Mouse (Mus musculus): ENCODE results near the gene Cox19. TPM values are rescaled to one million over a fixed set of nuclear protein-coding genes. Genes with fewer than 3 reads are reported as not detected.

The Cox19 gene
- polyA plus RNA-seq, 1 experiment from 2014 or later = 91.8 TPM

DNA sequence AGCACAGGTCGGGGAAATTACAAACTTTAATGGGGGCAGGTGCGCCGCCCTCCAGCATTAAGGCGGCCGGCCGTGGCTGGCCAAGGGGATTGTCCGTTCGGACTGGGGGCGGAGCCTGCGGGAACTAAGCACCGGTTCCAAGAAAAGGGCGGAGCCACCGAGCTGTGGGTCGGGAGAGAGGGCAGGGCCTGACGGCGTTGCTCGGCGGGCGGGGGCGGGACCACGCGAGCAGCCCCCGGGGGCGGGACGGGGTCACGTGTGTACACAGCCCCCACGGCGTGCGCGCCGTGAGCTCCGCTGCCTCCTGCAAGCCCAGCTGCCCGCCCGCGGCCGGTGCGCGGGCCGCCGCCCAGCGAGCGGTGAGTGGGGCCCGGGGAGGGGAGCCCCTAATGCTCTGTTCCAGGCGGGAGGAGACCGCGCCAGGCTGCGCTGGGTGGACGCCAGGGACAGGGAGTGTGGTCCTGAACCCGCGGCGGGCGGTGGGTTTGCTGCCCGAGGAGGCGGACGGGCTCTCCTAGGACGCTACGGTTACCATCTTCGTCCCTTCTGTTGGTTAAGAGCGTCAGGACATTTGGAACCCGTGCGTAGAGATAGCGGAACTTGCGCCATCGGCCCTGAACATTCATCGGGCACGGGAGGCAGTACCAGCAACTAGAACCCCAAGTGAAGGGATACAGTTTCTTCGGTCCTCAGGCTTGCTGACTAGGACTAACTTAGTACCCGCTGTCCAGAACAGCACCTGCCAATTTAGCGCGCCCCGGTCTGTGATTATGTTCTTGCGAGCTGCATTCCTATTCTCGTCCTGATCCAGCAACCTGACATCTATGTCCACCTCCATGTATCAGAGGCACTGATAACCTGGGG is 29.4 kb upstream of the Cox19 start:
- no peaks in the 10 kb centered on the region for H3K27me3 ChIP-seq (ENCODE audit: control insufficient read depth, insufficient read depth, low read length)
- H3K4me1 ChIP-seq (ENCODE audit: control insufficient read depth in 2 of 2, insufficient read depth in 2 of 2, low read length in 2 of 2) = peaks cover 71 to 88% of the 10 kb centered on the region in 2 experiments
- H3K9ac ChIP-seq (ENCODE audit: low read length) = peak overlapping the region; percentile 89
- no peaks in the 10 kb centered on the region for H3K9me3 ChIP-seq (ENCODE audit: control insufficient read depth, low read length)
- peak overlapping the region; percentile 93 to 95 for H3K27ac ChIP-seq (replicated peaks in 1 of 2; ENCODE audit: control insufficient read depth in 1 of 2, insufficient read depth in 1 of 2, low read depth in 2 of 2, low read length in 2 of 2)
- H3K36me3 ChIP-seq (ENCODE audit: control insufficient read depth, insufficient read depth, low read length) = no peaks in the 10 kb centered on the region
- H3K4me3 ChIP-seq (ENCODE audit: control insufficient read depth in 1 of 2, insufficient read depth in 1 of 2, low read depth in 1 of 2, low read length in 2 of 2) = peak overlapping the region; percentile 69 to 80
- ATAC-seq (ENCODE audit: insufficient number of reproducible peaks, insufficient read depth, low FRiP score, low read depth) = peak; percentile 78
- under 1% methylated on average over 50 of the region's 73 CpGs for WGBS
- peak overlapping the region; percentile 86 for H3K4me2 ChIP-seq (ENCODE audit: low read length)

DNA sequence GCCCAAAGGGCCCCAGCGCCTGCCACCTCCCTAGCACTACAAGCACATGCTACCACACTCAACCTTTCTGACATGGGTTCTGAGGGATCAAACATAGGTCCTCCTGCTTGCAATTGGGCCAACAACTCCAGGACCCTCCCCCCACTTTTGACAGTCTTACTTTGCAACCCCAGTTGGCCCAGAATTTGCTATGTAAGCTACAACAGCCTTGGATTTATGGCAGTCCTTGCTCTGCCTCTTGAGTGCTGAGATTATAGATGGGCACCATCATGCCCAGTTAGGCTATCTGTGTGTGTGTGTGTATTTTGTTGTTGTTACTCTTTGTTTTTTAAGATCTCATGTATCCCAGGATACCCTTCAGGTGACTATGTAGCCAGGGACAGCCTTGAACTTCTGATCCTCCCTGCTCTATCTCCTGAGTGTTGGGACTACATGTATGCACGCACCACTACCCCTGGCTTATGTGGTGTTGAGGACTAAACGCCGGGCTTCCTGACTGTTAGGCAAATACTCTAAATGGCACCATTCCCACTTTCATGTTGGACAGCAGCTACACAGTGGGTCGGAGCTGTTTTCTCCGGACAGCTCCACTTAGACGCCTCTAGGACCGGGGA is 28.7 kb upstream of the Cox19 start:
- Histone ChIP-seq H3K4me3 (ENCODE audit: control insufficient read depth in 1 of 2, insufficient read depth in 1 of 2, low read depth in 1 of 2, low read length in 2 of 2) (peak overlapping the region; percentile 69 to 80), H3K9me3 (ENCODE audit: control insufficient read depth, low read length) (no peaks in the 10 kb centered on the region), H3K36me3 (ENCODE audit: control insufficient read depth, insufficient read depth, low read length) (no peaks in the 10 kb centered on the region), H3K27ac (replicated peaks in 1 of 2; ENCODE audit: control insufficient read depth in 1 of 2, insufficient read depth in 1 of 2, low read depth in 2 of 2, low read length in 2 of 2) (peak overlapping the region; percentile 93 to 95), H3K9ac (ENCODE audit: low read length) (peak overlapping the region; percentile 89), H3K4me2 (ENCODE audit: low read length) (peak overlapping the region; percentile 86), H3K27me3 (ENCODE audit: control insufficient read depth, insufficient read depth, low read length) (no peaks in the 10 kb centered on the region), H3K4me1 (ENCODE audit: control insufficient read depth in 2 of 2, insufficient read depth in 2 of 2, low read length in 2 of 2) (peaks cover 69 to 81% of the 10 kb centered on the region in 2 experiments)
- 19% methylated on average over 8 of the region's 8 CpGs for WGBS
- ATAC-seq (ENCODE audit: insufficient number of reproducible peaks, insufficient read depth, low FRiP score, low read depth) = no peak

GRCm38 (mm10) chr5:139378986-139379629 is 27.9 kb upstream of the Cox19 start:
- Histone ChIP-seq H3K4me2 (ENCODE audit: low read length) (peak overlapping the region; percentile 86), H3K9me3 (ENCODE audit: control insufficient read depth, low read length) (no peaks in the 10 kb centered on the region), H3K4me3 (ENCODE audit: control insufficient read depth in 1 of 2, insufficient read depth in 1 of 2, low read depth in 1 of 2, low read length in 2 of 2) (no peak overlapping the region), H3K36me3 (ENCODE audit: control insufficient read depth, insufficient read depth, low read length) (no peaks in the 10 kb centered on the region), H3K9ac (ENCODE audit: low read length) (peak overlapping the region; percentile 89), H3K27ac (replicated peaks in 1 of 2; ENCODE audit: control insufficient read depth in 1 of 2, insufficient read depth in 1 of 2, low read depth in 2 of 2, low read length in 2 of 2) (peak overlapping the region; percentile 93 to 95), H3K27me3 (ENCODE audit: control insufficient read depth, insufficient read depth, low read length) (no peaks in the 10 kb centered on the region), H3K4me1 (ENCODE audit: control insufficient read depth in 2 of 2, insufficient read depth in 2 of 2, low read length in 2 of 2) (peaks cover 62 to 73% of the 10 kb centered on the region in 2 experiments)
- 15% methylated on average over 21 of the region's 21 CpGs for WGBS
- ATAC-seq (ENCODE audit: insufficient number of reproducible peaks, insufficient read depth, low FRiP score, low read depth) = peak; percentile 24

- ATAC-seq (ENCODE audit: insufficient number of reproducible peaks, insufficient read depth, low FRiP score, low read depth) = no peak
- peak overlapping the region; percentile 86 for H3K4me2 ChIP-seq (ENCODE audit: low read length)
- 66% methylated on average over 7 of the region's 7 CpGs for WGBS
Observed at GRCm38 (mm10) chr5:139378271-139378556, 27.0 kb upstream of the Cox19 start.

GRCm38 (mm10) chr5:139377468-139378270 is 26.5 kb upstream of the Cox19 start, which contains the start of gene Gpr146:
TSS of gene Gpr146 (plus strand) at chr5:139377697.
- H3K9me3 ChIP-seq (ENCODE audit: control insufficient read depth, low read length) = no peaks in the 10 kb centered on the region
- H3K27me3 ChIP-seq (ENCODE audit: control insufficient read depth, insufficient read depth, low read length) = no peaks in the 10 kb centered on the region
- 10% methylated on average over 18 of the region's 18 CpGs for WGBS
- peak within 1 kb of the TSS; percentile 93 to 95 for H3K27ac ChIP-seq (replicated peaks in 1 of 2; ENCODE audit: control insufficient read depth in 1 of 2, insufficient read depth in 1 of 2, low read depth in 2 of 2, low read length in 2 of 2)
- H3K4me2 ChIP-seq (ENCODE audit: low read length) = peak within 1 kb of the TSS; percentile 86
- 0 out of 4 replicates have a peak within 1 kb of the TSS, but pooled peaks of 1 of the 2 experiments have one; percentile 2 for H3K4me3 ChIP-seq (ENCODE audit: control insufficient read depth in 1 of 2, insufficient read depth in 1 of 2, low read depth in 1 of 2, low read length in 2 of 2)
- ATAC-seq (ENCODE audit: insufficient number of reproducible peaks, insufficient read depth, low FRiP score, low read depth) = peak; percentile 41; the same call in 1 of the 2 replicates
- no peaks in the 10 kb centered on the region for H3K36me3 ChIP-seq (ENCODE audit: control insufficient read depth, insufficient read depth, low read length)
- peaks cover 57 to 62% of the 10 kb centered on the region in 2 experiments for H3K4me1 ChIP-seq (ENCODE audit: control insufficient read depth in 2 of 2, insufficient read depth in 2 of 2, low read length in 2 of 2)
- peak within 1 kb of the TSS; percentile 42 for H3K9ac ChIP-seq (ENCODE audit: low read length)

More at GRCm38 (mm10) chr5:139378271-139378556, 27.0 kb upstream of the Cox19 start:
- H3K4me1 ChIP-seq (ENCODE audit: control insufficient read depth in 2 of 2, insufficient read depth in 2 of 2, low read length in 2 of 2) = peaks cover 58 to 66% of the 10 kb centered on the region in 2 experiments
- no peaks in the 10 kb centered on the region for H3K9me3 ChIP-seq (ENCODE audit: control insufficient read depth, low read length)
- no peaks in the 10 kb centered on the region for H3K27me3 ChIP-seq (ENCODE audit: control insufficient read depth, insufficient read depth, low read length)
- H3K27ac ChIP-seq (replicated peaks in 1 of 2; ENCODE audit: control insufficient read depth in 1 of 2, insufficient read depth in 1 of 2, low read depth in 2 of 2, low read length in 2 of 2) = peak overlapping the region; percentile 93 to 95
- peak overlapping the region; percentile 42; the same call in 1 of the 2 replicates for H3K9ac ChIP-seq (ENCODE audit: low read length)
- H3K36me3 ChIP-seq (ENCODE audit: control insufficient read depth, insufficient read depth, low read length) = no peaks in the 10 kb centered on the region
- 0 out of 4 replicates have a peak overlapping the region, but pooled peaks of 1 of the 2 experiments have one; percentile 2 for H3K4me3 ChIP-seq (ENCODE audit: control insufficient read depth in 1 of 2, insufficient read depth in 1 of 2, low read depth in 1 of 2, low read length in 2 of 2)

GRCm38 (mm10) chr5:139374841-139375240 is 23.6 kb upstream of the Cox19 start:
- no peak overlapping the region for H3K4me2 ChIP-seq (ENCODE audit: low read length)
- H3K4me1 ChIP-seq (ENCODE audit: control insufficient read depth in 2 of 2, insufficient read depth in 2 of 2, low read length in 2 of 2) = peaks cover 57 to 60% of the 10 kb centered on the region in 2 experiments
- no peak overlapping the region for H3K27ac ChIP-seq (replicated peaks in 1 of 2; ENCODE audit: control insufficient read depth in 1 of 2, insufficient read depth in 1 of 2, low read depth in 2 of 2, low read length in 2 of 2)
- H3K27me3 ChIP-seq (ENCODE audit: control insufficient read depth, insufficient read depth, low read length) = no peaks in the 10 kb centered on the region
- no peaks in the 10 kb centered on the region for H3K36me3 ChIP-seq (ENCODE audit: control insufficient read depth, insufficient read depth, low read length)
- WGBS = 89% methylated on average over 2 of the region's 2 CpGs
- ATAC-seq (ENCODE audit: insufficient number of reproducible peaks, insufficient read depth, low FRiP score, low read depth) = no peak
- H3K9ac ChIP-seq (ENCODE audit: low read length) = no peak overlapping the region
- H3K9me3 ChIP-seq (ENCODE audit: control insufficient read depth, low read length) = no peaks in the 10 kb centered on the region
- H3K4me3 ChIP-seq (ENCODE audit: control insufficient read depth in 1 of 2, insufficient read depth in 1 of 2, low read depth in 1 of 2, low read length in 2 of 2) = no peak overlapping the region

Measured in heart, embryonic 14.5 days (tissue).